Mouse (Mus musculus) thymus, adult 18-20 months (tissue): ENCODE measurements around the gene Taok2.

Source experiments
- DNase-seq, 2 experiments: peaks; one replicate each; pipeline ENCODE4 v3.0.0; 2022; ENCODE audit warnings: mixed read lengths in 2 of 2

Gene Taok2

DNA sequence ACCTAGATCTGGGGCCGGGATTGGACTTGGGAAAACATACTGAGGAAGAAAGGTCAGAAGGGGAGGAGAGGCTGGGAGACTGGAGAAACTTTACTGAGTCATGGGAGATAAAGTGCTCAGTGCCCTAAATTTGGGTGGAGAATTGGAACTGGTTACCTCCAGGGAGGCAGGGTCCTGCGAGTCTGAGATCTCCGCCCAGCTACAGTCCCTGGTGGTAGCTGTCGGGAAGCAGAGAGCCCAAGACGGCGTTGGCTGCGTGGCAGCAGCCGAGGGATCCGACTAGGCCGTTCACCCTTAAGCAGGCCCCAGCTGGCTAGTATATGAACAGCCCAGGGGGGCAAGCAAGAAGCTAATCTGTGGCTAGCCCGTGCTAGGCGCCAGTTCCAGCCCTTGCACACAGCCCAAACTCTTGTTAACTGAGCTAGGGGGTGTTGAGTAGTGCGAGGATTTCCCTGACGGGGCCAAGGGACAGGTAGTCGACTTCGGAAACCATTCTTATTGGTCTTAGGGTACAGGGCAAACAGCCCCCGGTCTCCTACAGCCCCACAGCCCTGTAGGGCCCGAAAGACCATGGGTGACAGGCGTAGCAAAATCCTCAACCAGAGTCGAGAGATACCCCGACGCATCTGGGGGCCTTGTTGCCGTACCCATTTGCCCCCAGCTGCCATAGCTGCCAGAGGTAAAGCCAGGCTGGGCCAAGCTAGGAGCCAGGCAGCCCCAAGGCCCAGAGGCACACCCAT is 14.6 kb downstream of the Taok2 start:
- DNase-seq: no peak

DNA sequence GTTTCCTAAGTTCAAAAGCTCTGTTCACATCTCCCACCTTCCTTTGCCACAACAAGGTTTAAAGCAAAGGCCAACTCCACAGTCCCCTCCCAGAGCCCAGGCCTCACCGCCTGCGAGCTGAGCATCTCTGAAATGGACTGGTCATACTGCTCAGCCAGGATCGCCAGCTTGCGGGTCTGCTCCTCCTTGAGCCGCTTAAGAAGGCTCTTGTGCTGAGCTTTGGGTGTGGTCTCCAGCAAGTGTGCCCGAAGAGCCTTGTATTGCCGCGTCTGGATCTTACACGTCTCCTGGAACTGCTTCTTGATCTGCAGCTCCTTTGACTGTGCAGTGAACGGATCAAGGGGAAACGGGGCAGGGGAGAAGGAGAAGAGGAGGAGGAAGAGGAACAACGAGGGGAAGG is 16.5 kb downstream of the Taok2 start:
- DNase-seq: no peak

DNA sequence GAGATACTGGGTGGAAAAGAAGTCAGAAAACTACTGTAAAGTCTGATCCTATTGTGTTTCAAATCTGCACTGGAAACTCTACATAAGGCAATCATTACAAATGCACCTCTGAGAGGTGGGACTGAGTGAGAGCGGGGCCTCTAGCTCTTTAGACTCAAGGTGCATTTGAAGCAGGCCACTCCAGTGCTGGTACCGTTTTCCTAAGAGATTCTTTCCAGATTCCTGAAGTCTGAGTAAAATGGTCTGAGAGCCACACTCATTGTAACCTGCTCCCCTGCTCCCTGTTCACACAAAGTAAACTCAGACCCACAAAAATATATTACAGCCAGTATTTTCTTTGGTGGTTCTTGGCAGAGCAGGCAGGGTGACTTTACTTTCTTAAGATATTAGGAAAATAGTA is 17.0 kb downstream of the Taok2 start:
- no peak for DNase-seq

DNA sequence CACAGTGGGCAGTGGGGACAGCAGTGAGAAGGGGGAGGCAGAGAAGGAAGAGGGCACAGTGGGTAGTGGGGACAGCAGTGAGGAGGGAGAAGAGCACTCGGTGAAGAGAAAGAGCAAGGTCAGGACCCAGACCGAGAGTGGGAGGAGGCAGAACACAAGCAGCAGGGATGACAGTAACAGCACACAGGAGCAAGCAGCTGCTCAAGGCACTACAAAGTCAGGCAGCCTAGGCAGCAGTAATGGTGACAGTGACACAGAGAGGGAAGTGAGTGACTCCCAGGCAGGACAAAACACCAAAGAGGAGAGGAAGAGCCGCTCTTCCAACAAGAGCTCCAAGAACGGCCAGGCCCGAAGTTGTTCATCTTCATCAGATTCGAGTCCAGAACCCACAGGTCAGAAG is 20.7 kb downstream of the Taok2 start:
- DNase-seq: no peak

DNA sequence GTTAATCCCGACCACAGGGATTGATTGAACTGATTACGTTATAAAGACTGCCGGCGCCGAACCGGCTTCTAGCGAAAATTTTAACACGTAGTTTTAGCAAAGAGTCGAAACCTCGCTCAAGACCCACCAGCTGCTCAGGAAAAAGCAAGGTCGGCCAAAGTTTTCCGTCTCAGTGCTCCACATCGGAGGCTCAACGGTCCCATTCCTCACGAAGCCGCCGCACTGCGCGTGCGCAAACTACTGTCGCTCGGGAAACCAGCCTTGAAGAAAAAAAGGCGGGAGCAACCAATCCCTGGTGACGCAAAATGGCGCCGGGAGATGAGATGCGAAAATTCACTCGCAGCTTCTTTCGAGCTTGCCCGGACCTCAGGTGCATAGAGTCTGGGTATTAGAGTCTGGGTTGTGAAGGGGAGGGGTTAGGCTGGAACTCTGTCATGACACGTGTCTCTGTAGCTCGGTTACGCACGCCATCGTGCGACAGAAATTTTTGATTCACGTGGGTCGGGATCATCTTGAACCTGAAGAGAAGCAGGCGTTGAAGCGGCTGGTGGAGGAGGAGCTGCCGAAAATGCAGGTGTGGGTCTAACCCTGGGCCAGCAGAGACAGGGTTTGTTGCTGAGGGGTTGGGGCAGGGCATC is 22.2 kb downstream of the Taok2 start, which contains the start of gene Ino80e:
Gene Ino80e, minus strand, starts transcription at position 231 of the 638 bp plus-strand sequence.
- peak; percentile 84 to 88 for DNase-seq

DNA sequence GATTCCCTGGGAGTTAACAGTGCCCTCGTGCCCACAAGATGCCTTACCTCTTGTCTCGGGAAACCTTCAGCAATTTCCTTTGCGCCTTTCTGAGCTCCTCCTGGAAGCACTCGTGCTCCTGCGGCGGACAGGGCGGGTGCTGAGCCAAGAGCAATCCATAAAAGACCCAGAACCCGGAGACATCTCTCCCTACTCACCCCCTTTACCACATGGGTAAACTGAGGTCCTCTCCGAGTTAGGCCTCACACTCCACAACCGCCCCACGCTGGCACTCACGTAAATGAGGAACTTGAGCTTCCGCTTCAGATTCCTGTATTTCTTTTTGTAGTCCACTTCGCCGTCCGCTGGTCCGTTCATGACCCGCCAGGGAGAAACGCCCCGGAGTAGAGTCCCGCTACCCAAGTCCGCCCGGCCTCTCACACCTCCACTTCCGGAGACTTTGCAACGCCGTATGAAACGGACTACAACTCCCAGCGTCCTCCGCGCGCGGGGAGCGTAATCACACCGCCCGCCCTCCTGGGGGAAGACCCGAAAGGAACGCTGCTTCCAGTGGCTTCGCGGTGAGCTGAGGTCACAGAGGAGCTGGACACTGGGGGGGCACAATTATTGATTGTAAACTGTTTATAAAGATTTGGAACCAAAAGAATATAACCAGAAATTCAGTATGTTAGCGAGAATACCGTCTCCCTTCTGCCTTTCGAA is 22.9 kb downstream of the Taok2 start, which contains the start of gene Hirip3:
Gene Hirip3, plus strand, starts transcription at position 544 of the 702 bp plus-strand sequence.
- peak; percentile 88 to 94 for DNase-seq

DNA sequence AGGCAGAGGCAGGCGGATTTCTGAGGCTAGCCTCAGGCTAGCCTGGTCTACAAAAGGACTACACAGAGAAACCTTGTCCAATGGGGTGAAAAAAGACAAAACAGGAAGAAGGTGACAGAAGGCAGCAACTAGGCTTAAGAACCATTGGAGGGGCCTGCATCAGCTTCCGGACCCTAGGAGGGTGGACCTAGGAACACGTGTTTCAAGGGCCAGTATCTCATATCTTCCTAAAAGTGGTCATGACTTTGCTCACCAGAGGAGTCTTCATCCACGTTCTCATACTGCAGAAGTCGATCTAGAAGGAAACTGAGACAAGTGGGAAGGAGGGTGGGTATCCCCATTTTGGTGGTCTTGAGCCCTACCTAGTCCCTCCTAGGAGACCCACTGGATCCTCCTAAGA is 23.5 kb downstream of the Taok2 start:
- DNase-seq: no peak

DNA sequence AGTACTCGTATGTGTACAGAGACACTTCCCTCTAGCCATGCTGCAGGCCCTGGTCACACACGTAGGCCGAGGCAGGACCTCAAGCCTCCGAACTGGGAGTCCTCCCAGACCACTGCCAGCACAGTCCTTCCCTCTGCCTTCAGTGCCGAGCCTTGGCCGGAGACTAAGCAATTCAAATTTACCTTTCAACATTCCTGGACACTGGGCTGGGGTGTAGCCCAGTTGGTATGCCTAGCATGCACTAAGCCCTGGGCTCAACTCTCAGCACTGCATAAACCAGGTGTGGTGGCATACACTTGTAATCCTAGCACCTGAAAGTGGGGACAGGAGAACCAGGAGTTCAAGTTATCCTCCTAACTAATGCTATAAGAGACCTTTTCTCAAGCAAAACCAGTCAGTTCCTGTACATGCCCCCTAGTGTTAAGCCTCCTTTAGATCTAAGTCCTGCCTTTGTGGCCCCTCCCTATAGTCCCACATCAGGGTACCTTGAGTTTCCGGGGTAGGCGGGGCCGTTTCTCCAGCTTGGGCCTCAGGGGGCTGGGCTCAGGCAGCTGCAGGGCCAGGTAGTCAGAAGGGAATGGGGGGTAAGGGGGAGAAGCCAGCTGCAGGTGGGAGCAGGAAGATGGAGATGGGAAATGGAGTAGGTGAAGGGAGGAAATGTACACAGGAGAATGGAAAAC is 27.6 kb downstream of the Taok2 start:
- peak; percentile 44 to 57 for DNase-seq

DNA sequence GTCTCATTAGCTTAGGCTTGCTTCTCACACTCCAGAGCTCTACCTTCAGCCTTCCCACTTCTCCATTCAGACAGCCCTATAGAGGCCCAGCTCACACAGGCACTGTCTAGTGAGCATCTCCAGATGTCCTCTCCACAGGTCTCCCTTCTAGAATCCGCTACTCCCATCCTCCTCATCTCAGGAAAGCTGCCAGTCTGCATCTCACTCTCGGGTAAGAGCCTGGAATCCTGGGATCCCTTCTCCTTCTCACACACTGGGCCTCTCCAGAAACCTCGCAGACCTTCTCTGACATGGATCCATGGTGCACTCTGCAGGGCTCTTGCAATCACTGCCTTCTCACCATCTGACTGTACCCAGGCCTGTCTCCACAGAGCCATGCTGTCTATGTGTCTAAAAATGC is 28.9 kb downstream of the Taok2 start:
- DNase-seq: no peak

DNA sequence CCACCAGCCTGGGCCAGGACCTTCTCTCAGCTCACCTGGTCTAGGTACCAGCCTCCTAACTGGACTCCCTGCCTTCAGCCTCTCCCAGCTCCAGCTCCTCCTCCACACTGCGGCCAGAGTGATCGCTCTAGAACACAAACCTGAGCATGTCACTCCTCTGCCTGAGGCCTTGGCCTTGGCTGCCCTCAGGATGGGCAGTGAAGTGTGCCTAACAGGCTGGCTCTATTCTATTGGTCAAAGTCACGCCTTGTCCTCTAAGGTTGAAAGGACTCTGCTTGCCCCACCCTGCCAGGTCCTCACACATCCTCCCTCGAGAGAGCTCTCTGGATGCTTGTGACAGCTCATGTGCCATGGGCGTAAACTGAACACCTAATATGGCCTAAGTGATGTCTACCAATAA is 31.0 kb downstream of the Taok2 start:
- DNase-seq: no peak

DNA sequence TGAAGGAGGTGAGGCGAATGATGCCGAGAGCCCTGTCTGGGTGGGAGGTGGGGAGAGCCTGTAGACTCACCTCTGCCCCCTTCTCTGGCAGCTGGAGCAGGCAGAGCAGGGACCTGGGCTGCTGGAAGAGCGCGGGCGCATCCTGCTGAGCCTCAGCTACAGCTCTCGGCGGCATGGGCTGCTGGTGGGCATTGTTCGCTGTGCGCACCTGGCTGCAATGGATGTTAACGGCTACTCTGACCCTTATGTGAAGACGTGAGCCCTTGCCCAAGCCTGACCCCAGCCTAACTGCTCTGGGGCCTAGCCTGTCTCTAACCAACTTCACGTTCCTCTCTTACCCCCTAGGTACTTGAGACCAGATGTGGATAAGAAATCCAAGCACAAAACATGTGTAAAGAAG is 33.3 kb downstream of the Taok2 start:
- no peak for DNase-seq

DNA sequence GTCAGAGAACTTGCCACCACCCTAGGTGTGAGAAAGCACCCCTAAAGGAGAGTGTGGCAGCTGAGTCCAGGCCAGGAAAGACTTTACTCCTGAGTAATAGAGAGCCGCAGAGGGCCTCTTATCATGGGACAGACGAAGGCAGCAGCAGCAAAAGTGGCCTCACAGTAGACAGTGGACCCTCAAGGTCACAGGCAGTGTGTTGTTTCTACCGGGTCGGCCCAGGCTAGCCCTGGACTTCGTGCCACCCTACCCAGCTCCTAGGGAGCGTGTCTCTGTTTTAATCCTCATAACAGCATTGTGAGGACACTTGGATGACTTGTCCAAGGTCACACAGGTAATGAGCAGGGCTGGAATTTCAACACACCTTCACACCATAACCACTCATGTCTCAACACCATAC is 34.3 kb downstream of the Taok2 start:
- no peak for DNase-seq

DNA sequence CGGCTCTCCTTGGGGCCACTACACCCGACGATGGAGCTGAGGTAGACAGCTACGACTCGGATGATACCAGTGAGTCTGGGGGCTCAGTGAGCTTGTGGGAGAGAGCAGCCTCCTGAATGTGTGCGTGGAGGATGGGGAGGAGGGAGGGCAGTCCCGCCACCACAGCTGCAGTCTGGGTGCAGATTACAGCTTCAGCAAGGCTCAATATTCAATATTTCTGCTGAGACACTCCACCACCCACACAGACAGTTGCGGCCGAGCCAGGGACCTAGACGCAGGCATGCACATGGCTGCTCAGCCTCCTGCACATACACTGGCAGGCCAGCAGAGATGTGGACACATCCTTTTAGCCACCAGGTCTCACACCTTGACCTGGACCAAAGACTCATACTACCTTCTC is 35.7 kb downstream of the Taok2 start:
- no peak for DNase-seq

DNA sequence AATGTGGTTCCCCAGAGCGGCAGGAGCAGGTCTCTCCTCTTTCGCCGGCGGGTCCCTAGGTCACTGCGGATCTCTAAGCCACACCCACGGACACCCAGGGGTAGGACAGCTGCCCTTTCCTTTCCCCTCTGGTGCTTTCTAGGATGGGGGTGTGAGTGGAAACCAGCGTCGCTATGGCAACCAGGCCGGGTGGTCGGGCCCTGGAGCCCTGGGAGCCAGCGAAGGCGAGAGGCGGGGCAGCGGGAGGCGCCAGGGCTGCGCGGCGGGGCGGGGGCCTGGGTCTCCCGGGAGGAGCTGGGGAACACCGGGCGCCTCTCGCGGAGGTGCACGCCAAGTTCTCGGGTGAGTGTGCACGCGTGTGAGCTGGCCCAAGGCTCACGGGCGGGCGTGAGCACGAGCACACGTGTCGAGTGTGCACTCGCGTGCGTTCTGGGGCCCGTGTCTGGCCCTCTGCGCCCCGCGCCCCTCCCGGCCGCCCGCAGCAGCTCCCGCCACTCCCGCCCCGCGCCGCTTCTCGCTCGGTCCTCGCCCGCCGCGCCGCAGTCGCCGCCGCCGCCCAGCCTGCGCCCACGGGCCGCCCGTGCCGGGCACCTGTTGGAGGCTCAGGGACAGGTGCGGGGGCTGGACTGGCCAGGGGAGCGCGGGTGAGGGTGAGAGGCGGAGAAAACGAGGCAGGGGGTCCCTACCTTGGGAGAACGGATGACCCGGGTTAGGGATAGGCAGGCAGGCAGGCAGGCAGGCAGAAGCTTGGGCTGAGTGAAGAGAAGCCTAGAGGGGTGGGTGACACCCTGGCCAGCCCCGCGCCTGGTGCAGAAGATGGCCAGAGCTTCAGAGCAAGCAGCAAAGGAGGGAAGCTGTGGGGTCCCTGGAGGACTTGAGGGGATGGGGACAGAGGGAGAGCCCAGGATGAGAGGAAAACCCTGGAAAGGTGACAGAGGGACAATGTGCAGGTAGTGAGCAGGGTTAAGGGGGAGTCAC is 36.8 kb downstream of the Taok2 start:
- no peak for DNase-seq

DNA sequence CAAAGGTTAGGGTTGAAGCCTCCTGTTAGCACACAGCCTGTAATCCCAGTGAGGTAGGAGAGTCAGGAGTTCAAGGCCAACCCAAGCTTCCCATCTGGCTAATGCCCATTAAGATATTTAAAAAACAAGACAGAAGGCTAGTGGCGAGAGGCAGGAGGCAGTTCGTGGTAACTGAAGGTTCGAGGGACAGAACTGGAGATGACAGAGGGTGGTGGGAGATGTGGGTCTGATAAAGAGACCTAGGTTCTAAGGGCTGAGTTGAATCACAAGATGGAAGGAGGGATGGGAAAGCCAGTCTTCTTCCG is 37.4 kb downstream of the Taok2 start, which contains the start of gene Doc2a:
Gene Doc2a, plus strand, starts transcription at position 301 of the 305 bp plus-strand sequence.
- no peak for DNase-seq

DNA sequence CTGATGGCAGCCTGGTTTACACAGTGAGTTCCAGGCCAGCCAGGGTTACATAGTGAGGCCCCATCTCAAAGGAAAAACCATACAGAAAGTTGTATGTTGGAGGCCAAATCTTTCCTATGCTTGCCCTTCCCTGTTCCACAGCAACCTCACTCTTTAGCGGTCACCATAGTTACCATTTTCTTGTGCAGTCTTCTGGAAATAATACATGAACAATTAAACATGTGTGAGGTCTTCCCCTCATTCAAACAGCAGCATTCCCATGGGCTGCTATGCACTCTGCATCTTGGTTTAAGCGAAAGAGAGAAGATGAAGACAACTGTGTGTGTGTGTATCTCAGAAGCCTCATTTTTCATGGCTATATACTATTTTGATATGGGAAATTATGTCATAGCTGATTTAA is 39.0 kb downstream of the Taok2 start:
- DNase-seq: no peak

DNA sequence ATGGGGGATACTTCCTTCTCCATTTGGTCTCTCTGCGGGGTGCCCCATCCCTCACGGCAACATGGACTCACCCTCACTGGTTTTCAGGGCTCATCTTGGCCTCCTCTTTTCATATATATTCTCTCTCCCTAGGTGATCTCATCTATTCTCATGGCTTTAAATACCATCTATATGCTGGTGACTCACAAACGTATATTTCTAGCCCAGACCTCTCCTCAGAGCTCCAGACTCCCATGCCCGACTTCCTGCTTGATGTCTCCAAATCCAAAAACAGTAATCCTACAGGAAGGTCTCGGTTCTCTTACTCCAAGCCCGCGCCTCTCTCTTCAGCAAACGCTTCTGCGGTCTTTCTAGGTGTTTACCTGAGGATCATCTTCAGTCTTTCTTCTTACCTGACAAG is 41.2 kb downstream of the Taok2 start:
- no peak for DNase-seq

DNA sequence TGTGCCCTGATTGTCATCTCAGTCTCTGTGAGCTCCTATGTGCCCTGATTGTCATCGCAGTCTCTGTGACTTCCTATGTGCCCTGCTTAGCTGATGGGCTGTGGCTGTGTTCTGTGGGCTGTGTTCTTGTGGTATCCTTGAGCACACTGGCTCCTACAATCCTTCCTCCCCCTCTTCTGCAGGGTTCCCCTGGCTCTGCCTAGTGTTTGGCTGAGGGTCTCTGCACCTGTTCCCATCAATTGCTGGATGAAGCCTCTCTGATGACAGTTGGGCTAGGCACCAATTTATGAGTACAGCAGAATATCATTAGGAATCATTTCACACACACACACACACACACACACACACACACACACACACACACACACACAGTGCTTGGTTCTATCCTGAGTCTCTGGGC is 51.2 kb downstream of the Taok2 start:
- DNase-seq: no peak

DNA sequence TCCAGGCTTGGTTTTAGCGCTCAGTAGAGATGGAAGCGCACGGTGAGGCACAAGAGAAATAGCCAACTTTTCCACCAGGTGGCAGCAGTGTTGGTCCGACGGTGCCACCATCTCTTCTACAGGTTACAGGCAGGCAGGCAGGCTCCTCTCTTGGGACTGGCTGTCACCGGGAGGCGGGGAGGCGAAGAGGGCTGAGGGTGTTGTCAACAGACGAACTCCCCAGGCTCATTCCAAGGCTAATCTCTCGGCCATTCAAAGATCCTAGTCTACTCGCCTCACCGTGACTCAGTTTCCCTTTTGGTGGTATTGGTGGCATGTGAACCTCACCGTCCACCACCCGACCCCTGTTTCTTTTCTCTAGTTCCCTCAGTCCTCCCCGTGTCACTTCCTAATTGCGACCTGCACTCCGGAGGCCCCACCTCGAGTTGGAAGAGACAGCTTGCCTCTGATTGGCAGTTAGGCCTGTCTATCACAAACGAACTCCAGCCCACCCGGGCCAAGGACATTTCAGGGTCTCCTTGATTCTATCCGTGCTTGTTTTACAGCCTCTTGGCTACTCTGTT is 52.4 kb downstream of the Taok2 start:
- DNase-seq: peak; percentile 51 to 68

DNA sequence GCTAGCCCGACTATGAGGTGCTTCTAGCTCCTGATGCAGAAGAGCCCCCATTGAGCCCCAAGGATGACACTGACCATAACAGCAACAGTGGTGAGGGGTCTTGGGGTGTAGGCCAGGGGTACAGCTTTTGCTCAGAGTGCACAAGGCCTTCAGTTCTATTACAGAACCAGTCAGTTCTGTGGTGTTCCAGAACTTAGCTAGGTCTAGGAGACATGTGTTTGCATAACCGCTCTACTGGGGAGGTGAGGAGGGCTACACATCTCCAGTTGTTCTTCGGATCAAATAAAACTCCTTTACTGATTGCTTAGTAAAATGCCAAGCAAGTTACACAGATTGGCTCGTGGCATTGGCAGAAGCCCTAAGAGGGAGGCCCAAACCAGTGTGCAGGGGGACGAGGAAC is 53.0 kb downstream of the Taok2 start, which contains the start of gene 4930451I11Rik:
Gene 4930451I11Rik, minus strand, starts transcription at position 101 of the 400 bp plus-strand sequence.
- no peak for DNase-seq

DNA sequence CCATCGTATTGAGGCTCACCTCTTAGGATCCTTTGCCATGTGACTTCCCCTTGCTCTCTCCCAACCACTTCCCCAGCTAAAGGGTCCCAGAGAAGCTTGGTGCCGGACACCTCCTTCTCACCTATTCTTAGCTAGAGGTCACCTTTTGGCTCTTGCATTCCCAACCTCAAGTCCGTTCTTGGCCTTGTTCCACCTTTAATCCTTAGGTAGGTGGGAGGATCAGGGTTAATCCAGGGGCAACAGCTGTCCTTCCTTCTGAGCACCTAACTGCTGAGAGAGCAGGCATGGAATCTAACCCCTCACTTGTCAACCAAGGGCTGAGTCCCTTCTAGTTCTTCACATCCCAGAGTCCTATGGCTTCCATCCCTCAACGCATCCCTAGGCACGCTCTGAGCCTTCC is 58.6 kb downstream of the Taok2 start:
- no peak for DNase-seq

DNA sequence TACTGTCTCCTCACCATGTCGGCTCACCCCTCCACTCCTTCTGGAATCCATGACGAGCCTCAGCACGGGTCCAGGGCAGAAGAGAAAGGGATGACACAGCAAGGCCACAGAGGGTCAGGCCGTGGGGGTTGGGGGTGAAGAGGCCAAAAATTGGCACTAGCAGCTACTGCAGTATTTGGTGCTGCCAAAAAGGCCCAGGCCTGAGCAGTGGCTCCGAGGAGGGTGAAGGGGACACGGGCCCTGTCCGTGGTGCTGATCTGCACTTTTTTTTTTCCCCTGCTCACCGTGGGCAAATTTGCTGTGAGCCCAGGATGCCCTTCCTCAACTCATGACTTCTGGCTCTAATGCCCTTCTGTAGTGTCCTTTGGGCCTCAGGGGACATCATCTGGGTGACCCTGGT is 59.1 kb downstream of the Taok2 start:
- no peak for DNase-seq
